Mouse (Mus musculus): ENCODE results near the gene Cry2. TPM values are rescaled to one million over a fixed set of nuclear protein-coding genes. Genes with fewer than 3 reads are reported as not detected.

Cry2 gene
- polyA plus RNA-seq, 1 experiment from 2014 or later: 36.6 TPM

- Histone ChIP-seq H3K4me3 (ENCODE audit: low read depth, low read length) (no peak overlapping the region), H3K4me1 (ENCODE audit: insufficient read depth, low read depth, low read length) (peaks cover 31% of the 10 kb centered on the region), H3K9ac (replicated peaks; ENCODE audit: low read depth) (no peak overlapping the region), H3K36me3 (ENCODE audit: insufficient read depth, low read length) (peaks cover 45% of the 10 kb centered on the region), H3K9me3 (ENCODE audit: low read length) (no peaks in the 10 kb centered on the region), H3K4me2 (replicated peaks; ENCODE audit: low read depth, low read length) (no peak overlapping the region), H3K27me3 (replicated peaks; ENCODE audit: insufficient read depth, low read length) (no peaks in the 10 kb centered on the region), H3K27ac (ENCODE audit: low read length) (peak overlapping the region; percentile 95; the same call in 1 of the 2 replicates)
- ATAC-seq: no peak
- DNase-seq (ENCODE audit: low spot score): peak; percentile 56
- TF ChIP-seq EP300 (IDR thresholded peaks at IDR 0.05): no peak
- peak; percentile 57 for TF ChIP-seq CTCF (IDR thresholded peaks at IDR 0.05)
- WGBS: 55% methylated on average over 10 of the region's 10 CpGs
Observed at GRCm38 (mm10) chr2:92422388-92423135, 11.3 kb downstream of the Cry2 start.

GRCm38 (mm10) chr2:92421723-92422387 is 12.0 kb downstream of the Cry2 start:
- Histone ChIP-seq H3K9me3 (ENCODE audit: low read length) (no peaks in the 10 kb centered on the region), H3K36me3 (ENCODE audit: insufficient read depth, low read length) (peaks cover 45% of the 10 kb centered on the region), H3K27ac (ENCODE audit: low read length) (0 out of 2 replicates have a peak overlapping the region, but pooled peaks have one; percentile 95), H3K9ac (replicated peaks; ENCODE audit: low read depth) (no peak overlapping the region), H3K27me3 (replicated peaks; ENCODE audit: insufficient read depth, low read length) (no peaks in the 10 kb centered on the region), H3K4me3 (ENCODE audit: low read depth, low read length) (no peak overlapping the region), H3K4me2 (replicated peaks; ENCODE audit: low read depth, low read length) (no peak overlapping the region), H3K4me1 (ENCODE audit: insufficient read depth, low read depth, low read length) (peaks cover 31% of the 10 kb centered on the region)
- 86% methylated on average over 7 of the region's 7 CpGs for WGBS
- DNase-seq (ENCODE audit: low spot score) (no peak), ATAC-seq (no peak)
- no peak for TF ChIP-seq CTCF (IDR thresholded peaks at IDR 0.05)
- no peak for TF ChIP-seq EP300 (IDR thresholded peaks at IDR 0.05)

GRCm38 (mm10) chr2:92411705-92412104 is 22.1 kb downstream of the Cry2 start:
- Histone ChIP-seq H3K4me2 (replicated peaks; ENCODE audit: low read depth, low read length) (no peak overlapping the region), H3K27ac (ENCODE audit: low read length) (no peak overlapping the region), H3K9ac (replicated peaks; ENCODE audit: low read depth) (no peak overlapping the region), H3K4me3 (ENCODE audit: low read depth, low read length) (no peak overlapping the region), H3K4me1 (ENCODE audit: insufficient read depth, low read depth, low read length) (no peaks in the 10 kb centered on the region), H3K27me3 (replicated peaks; ENCODE audit: insufficient read depth, low read length) (no peaks in the 10 kb centered on the region), H3K9me3 (ENCODE audit: low read length) (no peaks in the 10 kb centered on the region), H3K36me3 (ENCODE audit: insufficient read depth, low read length) (peaks cover 89% of the 10 kb centered on the region)
- no peak for TF ChIP-seq CTCF (IDR thresholded peaks at IDR 0.05)
- TF ChIP-seq EP300 (IDR thresholded peaks at IDR 0.05): no peak
- ATAC-seq (peak; percentile 10; the same call in 1 of the 2 replicates), DNase-seq (ENCODE audit: low spot score) (no peak)
- WGBS: 84% methylated on average over 10 of the region's 10 CpGs

- Histone ChIP-seq H3K9ac (replicated peaks; ENCODE audit: low read depth) (no peak overlapping the region), H3K9me3 (ENCODE audit: low read length) (no peaks in the 10 kb centered on the region), H3K4me1 (ENCODE audit: insufficient read depth, low read depth, low read length) (no peaks in the 10 kb centered on the region), H3K36me3 (ENCODE audit: insufficient read depth, low read length) (peaks cover 86% of the 10 kb centered on the region), H3K27ac (ENCODE audit: low read length) (no peak overlapping the region), H3K4me3 (ENCODE audit: low read depth, low read length) (no peak overlapping the region), H3K4me2 (replicated peaks; ENCODE audit: low read depth, low read length) (no peak overlapping the region), H3K27me3 (replicated peaks; ENCODE audit: insufficient read depth, low read length) (no peaks in the 10 kb centered on the region)
- TF ChIP-seq CTCF (IDR thresholded peaks at IDR 0.05) (no peak), EP300 (IDR thresholded peaks at IDR 0.05) (no peak)
- no peak for DNase-seq (ENCODE audit: low spot score)
- WGBS: 88% methylated on average over 18 of the region's 18 CpGs
- ATAC-seq: no peak
Observed at GRCm38 (mm10) chr2:92408309-92409045, 25.4 kb downstream of the Cry2 start.

- WGBS: 90% methylated on average over 7 of the region's 7 CpGs
- Histone ChIP-seq H3K27ac (ENCODE audit: low read length) (no peak overlapping the region), H3K9me3 (ENCODE audit: low read length) (no peaks in the 10 kb centered on the region), H3K27me3 (replicated peaks; ENCODE audit: insufficient read depth, low read length) (peaks cover 2% of the 10 kb centered on the region; the same call in 1 of the 2 replicates), H3K4me2 (replicated peaks; ENCODE audit: low read depth, low read length) (no peak overlapping the region), H3K4me3 (ENCODE audit: low read depth, low read length) (no peak overlapping the region), H3K36me3 (ENCODE audit: insufficient read depth, low read length) (peaks cover 61% of the 10 kb centered on the region), H3K4me1 (ENCODE audit: insufficient read depth, low read depth, low read length) (no peaks in the 10 kb centered on the region; the same call in 1 of the 2 replicates), H3K9ac (replicated peaks; ENCODE audit: low read depth) (no peak overlapping the region)
- DNase-seq (ENCODE audit: low spot score) (no peak), ATAC-seq (no peak)
- TF ChIP-seq CTCF (IDR thresholded peaks at IDR 0.05) (no peak), EP300 (IDR thresholded peaks at IDR 0.05) (no peak)
Observed at GRCm38 (mm10) chr2:92405687-92406086, 28.2 kb downstream of the Cry2 start.

GRCm38 (mm10) chr2:92404737-92405136 is 29.1 kb downstream of the Cry2 start:
- H3K4me3 ChIP-seq (ENCODE audit: low read depth, low read length): no peak overlapping the region
- H3K4me1 ChIP-seq (ENCODE audit: insufficient read depth, low read depth, low read length): no peaks in the 10 kb centered on the region; the same call in 1 of the 2 replicates
- peaks cover 7% of the 10 kb centered on the region; the same call in 1 of the 2 replicates for H3K27me3 ChIP-seq (replicated peaks; ENCODE audit: insufficient read depth, low read length)
- TF ChIP-seq CTCF (IDR thresholded peaks at IDR 0.05) (no peak), EP300 (IDR thresholded peaks at IDR 0.05) (no peak)
- no peak overlapping the region for H3K27ac ChIP-seq (ENCODE audit: low read length)
- 82% methylated on average over 6 of the region's 6 CpGs for WGBS
- H3K4me2 ChIP-seq (replicated peaks; ENCODE audit: low read depth, low read length): no peak overlapping the region
- H3K9ac ChIP-seq (replicated peaks; ENCODE audit: low read depth): no peak overlapping the region
- DNase-seq (ENCODE audit: low spot score) (no peak), ATAC-seq (no peak)
- no peaks in the 10 kb centered on the region for H3K9me3 ChIP-seq (ENCODE audit: low read length)
- H3K36me3 ChIP-seq (ENCODE audit: insufficient read depth, low read length): peaks cover 52% of the 10 kb centered on the region

Data from lung, postnatal 0 days (tissue).